Mouse (Mus musculus): ENCODE data around the gene Sox5. TPM values are rescaled to one million over a fixed set of nuclear protein-coding genes. Genes with fewer than 3 reads are reported as not detected.

The Sox5 gene
- total and polyA plus RNA-seq, 2 experiments from 2014 or later: 2.1 to 3.2 TPM

DNA sequence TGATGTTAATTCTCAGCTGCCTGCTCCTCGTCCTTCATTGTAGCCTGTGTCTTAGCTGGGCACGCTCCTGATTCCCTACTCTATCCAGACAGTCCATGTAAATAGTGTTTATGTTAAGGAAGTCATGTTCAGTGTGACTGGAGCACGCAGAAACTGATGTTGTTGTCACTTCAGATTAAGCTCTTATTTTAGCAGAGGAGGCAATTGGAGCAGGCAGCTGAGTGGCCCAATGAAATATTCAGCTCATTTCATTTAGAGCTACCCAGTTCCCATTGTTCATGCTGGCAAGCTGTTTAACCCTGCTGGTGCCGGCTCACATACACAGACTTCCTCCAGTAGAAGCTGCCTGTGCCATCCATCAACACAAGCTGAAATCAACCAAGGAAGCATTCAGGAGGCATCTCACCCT is 170.4 kb downstream of the Sox5 start:
- Histone ChIP-seq H3K27ac (ENCODE audit: low read depth) (no peak overlapping the region), H3K27me3 (ENCODE audit: control insufficient read depth, insufficient read depth, low read length) (no peaks in the 10 kb centered on the region), H3K9me3 (replicated peaks; ENCODE audit: control insufficient read depth, low read length) (no peaks in the 10 kb centered on the region), H3K4me3 (ENCODE audit: low read depth, low read length) (no peak overlapping the region), H3K4me1 (ENCODE audit: control insufficient read depth, insufficient read depth) (no peaks in the 10 kb centered on the region), H3K4me2 (ENCODE audit: low read depth, low read length) (peak overlapping the region; percentile 37; the same call in 1 of the 2 replicates), H3K9ac (replicated peaks; ENCODE audit: low read depth, low read length) (no peak overlapping the region), H3K36me3 (replicated peaks; ENCODE audit: control insufficient read depth, insufficient read depth, low read length) (no peaks in the 10 kb centered on the region)
- ATAC-seq (ENCODE audit: insufficient read depth, low read depth): no peak
- DNase-seq (ENCODE audit: low spot score): no peak
- TF ChIP-seq CTCF (IDR thresholded peaks at IDR 0.05; ENCODE audit: low read depth) (no peak), EP300 (IDR thresholded peaks at IDR 0.05; ENCODE audit: low read depth) (no peak)
- 24% methylated on average over 4 of the region's 4 CpGs for WGBS

DNA sequence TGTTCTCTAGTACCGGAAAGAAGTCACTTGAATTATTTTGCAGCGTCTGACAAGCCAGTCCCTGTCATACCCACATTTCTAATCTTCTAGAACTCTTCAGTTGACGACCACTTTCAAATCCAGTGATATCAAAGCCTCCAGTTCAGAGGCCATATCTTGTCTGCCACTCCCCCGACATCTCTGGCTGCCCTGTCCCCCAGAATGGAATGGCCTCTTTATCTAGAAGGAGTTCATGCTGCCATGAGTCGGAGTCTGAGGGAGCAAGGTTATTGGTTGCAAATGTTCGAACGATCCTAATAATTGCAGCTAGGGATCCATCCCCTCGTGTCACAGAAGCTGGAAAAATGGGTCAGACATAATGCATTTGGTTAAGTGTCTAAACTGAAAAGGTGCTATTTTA is 170.9 kb downstream of the Sox5 start:
- no peaks in the 10 kb centered on the region for H3K4me1 ChIP-seq (ENCODE audit: control insufficient read depth, insufficient read depth)
- DNase-seq (ENCODE audit: low spot score) (no peak), ATAC-seq (ENCODE audit: insufficient read depth, low read depth) (no peak)
- H3K4me2 ChIP-seq (ENCODE audit: low read depth, low read length): peak overlapping the region; percentile 37; the same call in 1 of the 2 replicates
- TF ChIP-seq CTCF (IDR thresholded peaks at IDR 0.05; ENCODE audit: low read depth): no peak
- no peak for TF ChIP-seq EP300 (IDR thresholded peaks at IDR 0.05; ENCODE audit: low read depth)
- H3K9ac ChIP-seq (replicated peaks; ENCODE audit: low read depth, low read length): no peak overlapping the region
- H3K9me3 ChIP-seq (replicated peaks; ENCODE audit: control insufficient read depth, low read length): no peaks in the 10 kb centered on the region
- H3K27me3 ChIP-seq (ENCODE audit: control insufficient read depth, insufficient read depth, low read length): no peaks in the 10 kb centered on the region
- no peak overlapping the region for H3K4me3 ChIP-seq (ENCODE audit: low read depth, low read length)
- no peak overlapping the region for H3K27ac ChIP-seq (ENCODE audit: low read depth)
- 40% methylated on average over 8 of the region's 8 CpGs for WGBS
- no peaks in the 10 kb centered on the region for H3K36me3 ChIP-seq (replicated peaks; ENCODE audit: control insufficient read depth, insufficient read depth, low read length)

- no peak overlapping the region for H3K4me3 ChIP-seq (ENCODE audit: low read depth, low read length)
- H3K4me2 ChIP-seq (ENCODE audit: low read depth, low read length): no peak overlapping the region
- no peak for ATAC-seq (ENCODE audit: insufficient read depth, low read depth)
- TF ChIP-seq EP300 (IDR thresholded peaks at IDR 0.05; ENCODE audit: low read depth) (no peak), CTCF (IDR thresholded peaks at IDR 0.05; ENCODE audit: low read depth) (no peak)
- 57% methylated on average over 4 of the region's 4 CpGs for WGBS
- no peaks in the 10 kb centered on the region for H3K4me1 ChIP-seq (ENCODE audit: control insufficient read depth, insufficient read depth)
- H3K27ac ChIP-seq (ENCODE audit: low read depth): no peak overlapping the region
- DNase-seq (ENCODE audit: low spot score): no peak
- H3K36me3 ChIP-seq (replicated peaks; ENCODE audit: control insufficient read depth, insufficient read depth, low read length): no peaks in the 10 kb centered on the region
- H3K9ac ChIP-seq (replicated peaks; ENCODE audit: low read depth, low read length): no peak overlapping the region
- H3K9me3 ChIP-seq (replicated peaks; ENCODE audit: control insufficient read depth, low read length): no peaks in the 10 kb centered on the region
- H3K27me3 ChIP-seq (ENCODE audit: control insufficient read depth, insufficient read depth, low read length): no peaks in the 10 kb centered on the region
Measured at GRCm38 (mm10) chr6:144602883-144603282, 178.9 kb downstream of the Sox5 start.

GRCm38 (mm10) chr6:144600351-144600750 is 181.4 kb downstream of the Sox5 start:
- no peak overlapping the region for H3K27ac ChIP-seq (ENCODE audit: low read depth)
- TF ChIP-seq CTCF (IDR thresholded peaks at IDR 0.05; ENCODE audit: low read depth): no peak
- no peak for TF ChIP-seq EP300 (IDR thresholded peaks at IDR 0.05; ENCODE audit: low read depth)
- WGBS: 76% methylated on average over 5 of the region's 5 CpGs
- no peak overlapping the region for H3K4me2 ChIP-seq (ENCODE audit: low read depth, low read length)
- no peak for DNase-seq (ENCODE audit: low spot score)
- no peak overlapping the region for H3K4me3 ChIP-seq (ENCODE audit: low read depth, low read length)
- no peak for ATAC-seq (ENCODE audit: insufficient read depth, low read depth)
- no peaks in the 10 kb centered on the region for H3K4me1 ChIP-seq (ENCODE audit: control insufficient read depth, insufficient read depth)
- no peak overlapping the region for H3K9ac ChIP-seq (replicated peaks; ENCODE audit: low read depth, low read length)
- H3K9me3 ChIP-seq (replicated peaks; ENCODE audit: control insufficient read depth, low read length): no peaks in the 10 kb centered on the region
- no peaks in the 10 kb centered on the region for H3K27me3 ChIP-seq (ENCODE audit: control insufficient read depth, insufficient read depth, low read length)
- no peaks in the 10 kb centered on the region for H3K36me3 ChIP-seq (replicated peaks; ENCODE audit: control insufficient read depth, insufficient read depth, low read length)

DNA sequence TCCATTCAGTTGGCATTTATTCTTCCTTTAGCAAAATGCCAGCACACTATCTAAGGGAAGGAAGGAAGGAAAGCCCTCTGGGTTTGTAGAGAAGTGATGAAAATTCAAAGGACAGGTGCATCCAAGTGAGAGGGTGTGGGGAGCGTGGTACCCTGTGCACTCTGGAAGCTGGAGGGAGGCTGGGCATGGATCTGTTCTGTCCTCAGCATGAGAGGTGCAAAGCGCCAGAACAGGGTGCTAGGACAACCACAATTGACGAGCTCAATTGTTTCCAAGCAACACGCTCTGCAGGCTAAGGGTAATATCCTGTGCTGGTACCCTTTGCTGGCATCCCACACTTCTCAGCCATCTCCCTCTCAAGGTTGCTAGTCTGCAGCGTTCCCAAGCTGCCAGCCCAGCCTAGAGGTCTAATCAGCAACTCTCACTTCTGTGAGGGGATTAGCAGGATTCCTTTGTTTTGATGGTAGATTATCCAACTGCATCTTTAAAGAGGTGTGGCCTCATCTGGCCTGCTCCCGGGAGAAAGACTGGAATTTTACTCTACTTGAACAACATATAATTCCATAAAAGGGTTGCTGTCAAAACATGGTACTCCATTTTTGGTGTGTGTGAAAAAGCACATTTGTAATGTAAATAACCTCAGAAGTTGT is 183.3 kb downstream of the Sox5 start:
- WGBS: 32% methylated on average over 6 of the region's 6 CpGs
- Histone ChIP-seq H3K4me3 (ENCODE audit: low read depth, low read length) (no peak overlapping the region), H3K27ac (ENCODE audit: low read depth) (no peak overlapping the region), H3K4me1 (ENCODE audit: control insufficient read depth, insufficient read depth) (no peaks in the 10 kb centered on the region), H3K9me3 (replicated peaks; ENCODE audit: control insufficient read depth, low read length) (no peaks in the 10 kb centered on the region), H3K9ac (replicated peaks; ENCODE audit: low read depth, low read length) (no peak overlapping the region), H3K4me2 (ENCODE audit: low read depth, low read length) (no peak overlapping the region), H3K36me3 (replicated peaks; ENCODE audit: control insufficient read depth, insufficient read depth, low read length) (no peaks in the 10 kb centered on the region), H3K27me3 (ENCODE audit: control insufficient read depth, insufficient read depth, low read length) (no peaks in the 10 kb centered on the region)
- no peak for DNase-seq (ENCODE audit: low spot score)
- ATAC-seq (ENCODE audit: insufficient read depth, low read depth): no peak
- TF ChIP-seq EP300 (IDR thresholded peaks at IDR 0.05; ENCODE audit: low read depth): no peak
- TF ChIP-seq CTCF (IDR thresholded peaks at IDR 0.05; ENCODE audit: low read depth): no peak

All from heart, postnatal 0 days (tissue).